Mouse (Mus musculus) embryo, embryonic 11.5 days (tissue): ENCODE results near the gene Ces3a.
"Not testable (repeated sequence)": the region's sequence is repeated elsewhere in the genome, so short reads cannot be mapped to it uniquely, and the experiment has no call there.

Experiments
- DNase-seq: peaks from one replicate; pipeline ENCODE4 v3.0.0-alpha.2; 2012; ENCODE audit warnings: low read depth, low spot score

Gene Ces3a

GRCm38 (mm10) chr8:105048371-105048854, at the start of gene Ces3a:
Gene Ces3a (plus strand): TSS chr8:105048601.
- no peak for DNase-seq

- DNase-seq, result no peak
Measured at GRCm38 (mm10) chr8:104999183-104999582, 49.2 kb upstream of the Ces3a start.

GRCm38 (mm10) chr8:105000586-105000985, 47.8 kb upstream of the Ces3a start, which contains the start of gene Ces2h:
Gene Ces2h (plus strand): TSS chr8:105000853.
- no peak for DNase-seq

GRCm38 (mm10) chr8:105010000-105010399, 38.4 kb upstream of the Ces3a start:
- no peak for DNase-seq

GRCm38 (mm10) chr8:105011136-105011535, 37.3 kb upstream of the Ces3a start:
- DNase-seq, result no peak

- no peak for DNase-seq
Measured at GRCm38 (mm10) chr8:105014391-105014790, 34.0 kb upstream of the Ces3a start.

- no peak for DNase-seq
Measured at GRCm38 (mm10) chr8:105021954-105022353, 26.4 kb upstream of the Ces3a start.

- no peak for DNase-seq
Measured at GRCm38 (mm10) chr8:105023087-105023486, 25.3 kb upstream of the Ces3a start.

GRCm38 (mm10) chr8:105025050-105025449, 23.4 kb upstream of the Ces3a start:
- DNase-seq, result no peak

- DNase-seq, result no peak
Measured at GRCm38 (mm10) chr8:105043510-105043909, 4.9 kb upstream of the Ces3a start.

- no peak for DNase-seq
Measured at GRCm38 (mm10) chr8:105045824-105046401, 2.5 kb upstream of the Ces3a start.

- DNase-seq, result no peak
Measured at GRCm38 (mm10) chr8:105056211-105056610, 7.8 kb downstream of the Ces3a start.

- DNase-seq, result no peak
Measured at GRCm38 (mm10) chr8:105060056-105060455, 11.7 kb downstream of the Ces3a start.

- peak; percentile 30 for DNase-seq
Measured at GRCm38 (mm10) chr8:105066761-105067160, 18.4 kb downstream of the Ces3a start.

- DNase-seq, result not testable (repeated sequence)
Measured at GRCm38 (mm10) chr8:105067905-105068304, 19.5 kb downstream of the Ces3a start.

GRCm38 (mm10) chr8:105068971-105069370, 20.6 kb downstream of the Ces3a start:
- no peak for DNase-seq

- no peak for DNase-seq
Measured at GRCm38 (mm10) chr8:105076601-105077000, 28.2 kb downstream of the Ces3a start.

GRCm38 (mm10) chr8:105077071-105077470, 28.7 kb downstream of the Ces3a start:
- DNase-seq, result no peak

- DNase-seq, result no peak
Measured at GRCm38 (mm10) chr8:105078591-105078990, 30.2 kb downstream of the Ces3a start.

GRCm38 (mm10) chr8:105080814-105081336, 32.5 kb downstream of the Ces3a start:
- DNase-seq, result no peak

GRCm38 (mm10) chr8:105083449-105084050, 35.1 kb downstream of the Ces3a start, which contains the start of gene Ces3b:
Gene Ces3b (plus strand): TSS chr8:105083753.
- DNase-seq, result no peak

GRCm38 (mm10) chr8:105088166-105088565, 39.8 kb downstream of the Ces3a start:
- not testable (repeated sequence) for DNase-seq

- DNase-seq, result no peak
Measured at GRCm38 (mm10) chr8:105088581-105088980, 40.2 kb downstream of the Ces3a start.
